Mouse (Mus musculus) hematopoietic stem cell, adult 5-6 weeks (primary cell): ENCODE measurements around the gene Gm42906. TPM values are rescaled to one million over a fixed set of nuclear protein-coding genes. Genes with fewer than 3 reads are reported as not detected.

Source experiments
- ATAC-seq, 2 experiments: fragments of 125-278 bp in 1 of 2; replicated peaks in 1 of 2; 2 replicates each; pipeline ENCODE4 v1.8.0; 2016 to 2017; ENCODE audit warnings: inconsistent platforms in 2 of 2, mild to moderate bottlenecking in 2 of 2, moderate number of reproducible peaks in 2 of 2, low read depth in 1 of 2, moderate TSS enrichment in 1 of 2; ENCODE audit not compliant: low FRiP score in 2 of 2, poor library complexity in 2 of 2, severe bottlenecking in 2 of 2, insufficient read depth in 1 of 2, low TSS enrichment in 1 of 2
- total RNA-seq: library from RNA; stranded (forward); fragments of 172-1452, 232-1000 nt; gene quantifications from 2 replicates; pipeline ENCODE4 v1.2.3, GENCODE M21; 2017

The Gm42906 gene
- total RNA-seq, 1 experiment from 2014 or later = not detected

DNA sequence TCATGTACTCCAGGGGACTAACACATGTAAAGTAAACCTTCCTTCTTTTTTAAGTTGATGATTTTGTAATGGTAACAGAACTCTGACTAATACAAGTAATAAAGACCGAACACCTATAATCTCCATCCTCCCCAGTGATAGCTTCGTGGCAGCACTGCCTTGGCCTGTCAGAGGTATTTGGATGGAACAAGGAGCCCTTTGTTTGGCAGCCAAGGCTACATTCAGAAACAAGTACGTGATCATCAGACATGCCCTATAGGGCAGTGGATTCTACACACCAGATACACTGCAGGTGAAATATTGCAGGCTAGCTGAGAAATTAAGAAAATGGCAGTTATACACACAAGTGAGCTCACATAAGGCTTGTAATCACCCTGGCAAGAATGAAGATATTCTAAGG is 79.5 kb downstream of the Gm42906 start:
- no peak for ATAC-seq

GRCm38 (mm10) chr5:151346626-151347025 is 81.3 kb downstream of the Gm42906 start:
- ATAC-seq = no peak

GRCm38 (mm10) chr5:151344737-151345136 is 83.2 kb downstream of the Gm42906 start:
- peak; percentile 81 to 85 for ATAC-seq

DNA sequence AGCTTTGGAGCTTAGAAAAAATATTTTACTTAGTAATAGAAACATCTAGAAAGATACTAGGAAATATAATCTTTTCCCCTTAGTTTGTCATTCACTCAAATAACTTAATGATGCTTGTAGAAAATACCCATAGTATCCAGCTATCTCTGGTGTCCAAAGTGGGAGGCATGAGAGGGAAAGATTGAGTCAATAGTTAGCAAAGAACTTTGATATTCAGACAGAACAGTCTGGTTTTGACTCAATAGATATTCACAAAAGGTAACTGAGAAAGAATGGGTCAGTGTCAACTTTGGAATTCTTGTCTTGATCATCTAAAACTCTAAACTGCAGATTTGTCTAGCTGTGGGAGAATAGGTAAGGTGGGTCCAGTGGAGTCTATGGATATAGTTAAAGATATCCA is 94.3 kb downstream of the Gm42906 start:
- ATAC-seq = no peak

DNA sequence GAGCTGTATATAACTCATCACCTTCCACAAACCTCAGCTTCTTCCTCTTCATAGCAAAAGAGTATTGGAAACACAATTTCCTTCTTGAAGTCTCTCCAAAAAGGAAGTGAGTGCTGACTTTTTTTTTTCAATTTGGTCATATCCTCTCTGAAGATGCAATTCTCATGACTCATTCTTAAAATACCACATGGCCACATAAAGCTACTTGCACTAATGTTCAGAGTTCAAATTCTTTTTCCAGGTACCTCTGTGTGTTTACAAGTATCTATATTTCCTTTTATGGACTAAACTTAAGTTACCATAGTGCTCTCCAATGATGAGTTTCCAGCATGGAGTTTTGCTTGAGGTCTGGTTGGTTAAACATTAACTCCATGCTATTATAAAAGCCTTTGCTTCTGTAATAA is 94.8 kb downstream of the Gm42906 start:
- peak; percentile 73 to 80 for ATAC-seq

DNA sequence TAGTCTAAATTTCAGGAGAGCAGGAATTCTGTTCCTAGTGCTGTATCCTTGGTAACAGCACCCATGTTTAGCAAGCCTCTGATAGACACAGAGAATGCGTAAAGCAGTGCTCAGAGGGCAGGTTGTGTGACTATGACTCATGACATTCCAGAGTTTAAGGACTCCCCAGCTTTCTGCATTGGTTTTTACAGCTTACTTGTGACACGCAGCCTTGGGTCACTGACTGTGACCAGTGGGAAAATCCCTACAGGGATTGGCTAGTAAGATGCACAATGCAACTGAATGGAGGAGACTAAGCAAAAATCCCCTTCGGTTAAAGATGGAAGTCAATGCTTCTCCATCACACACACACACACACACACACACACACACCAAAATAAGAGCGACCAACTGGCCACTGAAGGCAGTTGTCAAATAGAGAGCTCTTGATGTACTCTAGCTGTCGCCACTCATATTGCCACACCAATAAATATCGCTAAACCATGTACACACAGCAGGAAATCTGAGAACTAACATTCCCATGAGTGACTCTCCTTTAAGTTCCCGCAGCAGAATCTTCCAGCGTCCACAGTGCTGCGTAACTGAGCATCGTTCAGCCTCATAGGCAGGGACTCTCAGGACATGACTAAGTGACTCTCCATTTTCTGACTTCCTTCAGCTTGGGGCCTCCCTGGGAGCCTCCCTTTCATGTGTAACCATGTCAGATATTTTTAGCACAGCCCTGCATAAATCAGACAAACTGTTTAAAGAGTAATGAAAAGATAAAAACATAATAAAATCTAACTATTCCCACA is 112.0 kb downstream of the Gm42906 start:
- ATAC-seq = no peak

GRCm38 (mm10) chr5:151300286-151300685 is 127.7 kb downstream of the Gm42906 start:
- ATAC-seq = no peak

DNA sequence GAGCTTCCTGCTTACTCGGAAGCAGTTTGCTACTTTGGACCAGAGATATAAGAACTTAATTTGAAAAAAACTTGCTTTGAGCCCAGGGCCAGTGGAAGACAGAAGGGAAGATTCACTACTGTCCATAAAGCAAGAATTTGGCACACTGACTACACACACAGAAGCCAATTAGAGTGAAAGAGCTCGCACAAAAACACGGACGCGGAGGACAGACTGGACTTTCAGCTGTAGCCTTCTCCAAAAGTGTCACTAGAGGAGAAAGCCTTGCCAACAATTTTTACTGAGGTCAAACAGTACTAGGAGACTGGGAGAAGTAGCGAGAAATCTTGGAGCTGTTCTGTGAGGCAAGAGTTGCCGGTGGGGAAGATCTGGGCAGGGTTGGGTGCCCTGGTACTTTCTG is 128.4 kb downstream of the Gm42906 start:
- ATAC-seq = no peak

- no peak for ATAC-seq
Observed at GRCm38 (mm10) chr5:151298371-151298770, 129.6 kb downstream of the Gm42906 start.

DNA sequence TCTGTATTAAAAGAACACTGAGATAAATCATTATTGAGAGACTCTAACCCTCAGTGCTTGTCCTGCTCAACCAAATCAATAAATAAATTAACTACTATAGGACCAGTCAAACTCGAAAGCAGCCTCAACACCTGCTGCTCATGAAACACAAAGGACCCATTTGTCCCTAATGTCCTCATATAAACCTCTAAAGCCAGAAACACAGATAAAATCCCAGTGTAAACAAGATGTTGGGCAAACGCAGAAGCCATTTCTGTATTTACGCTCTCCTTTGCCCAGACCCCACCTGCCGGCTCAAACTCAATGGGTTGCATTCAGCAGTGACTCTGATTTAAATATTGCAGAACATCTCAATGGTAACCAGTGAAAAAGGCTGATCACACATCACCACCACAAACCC is 131.7 kb downstream of the Gm42906 start:
- no peak for ATAC-seq

- ATAC-seq = no peak
Observed at GRCm38 (mm10) chr5:151293591-151293990, 134.4 kb downstream of the Gm42906 start.

DNA sequence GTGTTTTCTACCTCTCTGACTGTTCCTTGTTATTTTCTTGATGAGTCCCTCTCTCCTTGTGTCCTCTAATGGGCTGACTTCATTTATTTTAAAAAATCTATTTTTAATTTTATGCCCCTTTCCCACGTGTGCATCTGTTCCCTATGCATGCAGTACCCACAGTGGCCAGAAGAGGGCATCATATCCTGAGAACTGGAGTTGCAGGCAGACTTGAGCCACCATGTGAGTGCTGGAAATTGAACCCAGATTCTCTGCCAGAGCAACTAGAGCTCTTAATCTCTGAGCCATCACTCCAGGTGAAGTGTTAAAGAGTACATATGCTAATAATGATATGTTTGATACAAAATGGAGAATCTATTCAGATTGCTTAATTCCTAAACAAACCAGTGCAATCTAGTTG is 135.7 kb downstream of the Gm42906 start:
- peak in 1 of 2 experiments; percentile 45; a peak in 1 of 4 replicates for ATAC-seq

GRCm38 (mm10) chr5:151286331-151286730 is 141.6 kb downstream of the Gm42906 start:
- ATAC-seq = no peak

DNA sequence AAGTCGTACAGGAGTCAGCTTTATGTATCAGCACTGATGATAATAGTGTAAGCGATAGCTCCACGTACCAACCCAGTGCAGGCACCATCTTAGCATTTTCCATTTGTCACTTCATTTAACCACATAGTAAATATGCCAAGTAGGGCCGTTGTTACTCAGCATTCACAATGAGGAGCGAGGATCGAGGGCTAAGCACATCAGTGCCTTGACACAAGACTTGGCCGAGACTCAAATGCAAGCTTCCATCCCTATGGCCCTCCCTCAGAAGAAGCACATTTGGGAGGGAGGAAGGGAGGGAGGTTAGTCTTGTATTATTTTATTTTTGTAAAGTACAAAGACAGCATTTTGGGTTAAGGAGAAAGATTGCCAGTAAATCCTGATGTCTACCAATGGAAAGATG is 148.4 kb downstream of the Gm42906 start:
- no peak for ATAC-seq

DNA sequence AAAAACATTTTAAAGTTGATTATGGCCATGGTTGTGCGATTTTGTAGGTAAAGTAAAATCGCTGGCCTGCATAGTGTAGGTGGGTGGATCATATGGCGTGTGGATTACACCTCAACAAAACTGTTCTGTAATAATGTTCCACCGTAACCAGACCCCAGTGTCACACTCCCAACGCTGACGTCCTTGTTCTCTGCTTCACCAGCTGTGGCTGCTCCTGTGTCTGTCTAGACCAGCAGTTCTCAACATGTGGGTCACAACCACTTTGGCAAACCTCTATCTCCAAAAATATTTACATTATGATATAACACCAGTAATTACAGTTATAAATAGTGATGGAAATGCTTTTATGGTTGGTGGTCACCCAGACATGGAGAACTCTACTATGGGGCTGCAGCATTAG is 150.0 kb downstream of the Gm42906 start:
- ATAC-seq = no peak

DNA sequence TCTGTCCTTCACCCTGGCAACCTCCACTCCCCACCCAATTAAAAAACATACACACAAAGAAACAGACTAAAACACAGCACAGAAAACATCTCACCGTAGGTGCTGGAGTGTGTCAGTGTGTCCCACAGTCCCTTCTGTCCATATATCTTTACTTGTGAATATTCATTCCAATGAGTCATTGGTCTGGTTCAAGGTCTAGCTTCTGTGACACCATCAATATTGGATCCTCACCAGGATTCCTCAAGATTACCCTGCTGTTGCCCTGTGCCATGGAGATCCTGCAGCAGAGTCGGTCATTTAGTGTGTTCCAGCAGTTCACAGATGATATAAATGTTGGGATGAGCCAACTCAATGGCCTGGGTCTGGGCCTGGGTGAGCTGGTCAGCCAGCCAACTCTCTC is 152.0 kb downstream of the Gm42906 start:
- ATAC-seq = no peak

DNA sequence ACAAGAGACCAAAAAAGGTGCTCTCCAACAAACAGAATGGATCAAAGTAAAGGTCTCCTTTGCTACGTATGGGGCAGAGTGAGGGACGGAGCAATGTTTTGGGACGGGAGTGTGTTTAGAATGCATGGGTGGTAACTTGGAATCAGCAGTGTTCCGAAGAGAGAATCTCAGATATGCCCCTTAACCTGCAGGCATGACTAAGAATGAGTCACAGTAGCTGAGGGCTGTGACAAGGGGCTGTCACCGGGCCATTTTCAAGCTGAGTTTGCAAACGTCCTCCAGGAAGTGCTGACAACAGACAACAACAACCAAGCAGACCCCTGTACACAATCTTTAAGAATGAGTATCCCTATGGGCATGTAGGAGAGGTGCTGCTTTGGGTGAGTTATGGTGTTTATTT is 153.7 kb downstream of the Gm42906 start:
- ATAC-seq = no peak

- ATAC-seq = no peak
Observed at GRCm38 (mm10) chr5:151270815-151271214, 157.1 kb downstream of the Gm42906 start.

DNA sequence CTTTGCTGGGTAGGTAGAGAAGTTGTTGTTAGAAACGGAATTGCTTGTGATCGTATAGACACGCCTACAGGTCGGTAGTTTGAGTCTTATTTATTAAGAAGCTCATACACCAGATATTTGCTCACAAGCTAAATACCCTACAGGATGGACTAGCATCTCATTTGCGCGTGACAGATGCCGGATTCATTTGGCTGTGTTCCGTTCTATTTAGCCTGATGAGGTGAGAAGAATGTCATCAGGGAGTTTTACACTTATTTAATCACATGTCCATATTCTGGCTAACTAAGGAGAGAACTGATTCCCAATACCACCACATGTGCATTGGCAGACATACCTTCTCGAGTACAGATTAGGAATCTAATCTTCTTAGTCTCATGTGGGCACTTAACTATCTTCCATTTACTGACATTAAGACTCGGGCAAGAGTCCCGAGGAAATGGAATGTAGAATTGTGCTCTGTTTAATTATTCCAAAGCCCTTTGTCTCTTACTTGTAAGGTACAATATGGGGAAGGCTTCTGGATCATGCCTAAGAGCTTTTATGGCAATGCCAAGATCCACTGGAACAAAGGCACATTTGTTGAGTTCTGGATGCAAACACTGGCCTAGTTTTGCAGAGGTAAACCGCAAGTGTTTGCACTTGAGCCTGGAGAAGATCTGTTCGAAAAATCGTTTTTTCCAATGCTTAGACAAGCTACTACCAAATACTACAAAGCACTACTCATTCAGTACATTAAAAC is 160.9 kb downstream of the Gm42906 start:
- ATAC-seq = no peak
